Mouse (Mus musculus) cerebellum, adult 18-20 months (tissue): Measurements from ENCODE around the gene Hmg20a.
A peak's percentile ranks its signal among the peaks of the same experiment; 100 is the strongest.
"Not testable (repeated sequence)": the region's sequence is repeated elsewhere in the genome, so short reads cannot be mapped to it uniquely, and the experiment has no call there.

Experiments used
- DNase-seq, 2 experiments: peaks; one replicate each; pipeline ENCODE4 v3.0.0; 2021

Gene Hmg20a

DNA sequence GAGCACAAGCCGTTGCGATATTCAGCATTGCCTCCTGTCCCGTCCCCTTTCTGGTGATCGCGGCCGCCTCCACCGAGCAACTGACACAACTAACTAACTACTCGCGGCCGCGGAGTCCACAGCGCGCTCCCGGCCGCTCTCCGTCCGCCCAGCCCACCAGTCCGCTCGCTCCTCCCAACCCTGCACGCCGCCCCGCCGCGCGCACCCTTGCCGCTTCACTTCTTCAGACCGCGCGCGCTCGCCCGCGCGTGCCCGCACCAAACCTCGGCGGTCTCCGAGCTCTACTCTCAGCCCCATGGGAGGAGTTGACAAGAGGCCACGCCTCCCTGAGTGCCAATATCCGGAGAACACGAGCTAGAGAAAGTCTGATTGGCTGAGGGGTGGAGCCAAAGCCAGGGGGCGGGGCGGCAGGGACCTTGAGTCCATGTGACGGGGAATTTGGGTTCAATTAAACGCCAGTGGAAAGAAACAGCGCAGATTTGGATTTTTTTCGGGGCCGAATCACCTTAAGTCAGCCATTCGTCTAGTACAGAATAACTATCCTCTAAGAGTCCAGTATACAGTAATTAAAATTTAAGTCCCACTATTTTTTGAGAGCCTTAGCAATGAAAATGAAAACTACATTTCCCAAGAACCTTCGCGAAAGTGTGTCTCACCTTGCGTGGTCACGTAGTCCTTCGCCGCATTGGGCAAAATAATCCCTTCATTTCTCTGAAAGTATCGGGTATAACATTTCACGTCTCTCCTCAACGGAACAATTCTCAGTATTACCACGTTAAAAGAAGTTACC, at the start of gene Hmg20a, which contains the start of gene Peak1:
Gene Hmg20a (plus strand): TSS at position 662 of the 790 bp plus-strand sequence.
Gene Peak1 (minus strand): TSS at position 120 of the 790 bp plus-strand sequence.
- DNase-seq: peak; percentile 100

DNA sequence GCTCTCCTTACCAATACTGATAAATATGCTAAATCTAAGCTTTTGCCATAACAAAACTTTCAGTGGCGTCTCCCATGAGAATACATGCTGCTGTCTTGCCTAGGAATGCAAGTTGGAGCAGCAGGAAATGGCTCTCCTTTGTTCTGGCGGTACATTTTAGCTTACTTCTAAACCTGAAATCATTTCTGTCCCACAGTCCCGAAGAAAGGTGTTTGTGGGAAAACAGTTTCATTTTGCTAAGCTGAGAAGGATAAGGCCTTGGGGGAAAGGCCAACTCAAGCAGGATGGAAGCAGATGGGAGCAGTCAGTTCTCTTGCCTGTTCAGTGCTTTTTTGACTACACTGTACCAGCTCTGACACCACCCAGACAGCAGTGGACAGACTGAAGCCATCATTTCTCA, 49.6 kb upstream of the Hmg20a start:
- DNase-seq: no peak

DNA sequence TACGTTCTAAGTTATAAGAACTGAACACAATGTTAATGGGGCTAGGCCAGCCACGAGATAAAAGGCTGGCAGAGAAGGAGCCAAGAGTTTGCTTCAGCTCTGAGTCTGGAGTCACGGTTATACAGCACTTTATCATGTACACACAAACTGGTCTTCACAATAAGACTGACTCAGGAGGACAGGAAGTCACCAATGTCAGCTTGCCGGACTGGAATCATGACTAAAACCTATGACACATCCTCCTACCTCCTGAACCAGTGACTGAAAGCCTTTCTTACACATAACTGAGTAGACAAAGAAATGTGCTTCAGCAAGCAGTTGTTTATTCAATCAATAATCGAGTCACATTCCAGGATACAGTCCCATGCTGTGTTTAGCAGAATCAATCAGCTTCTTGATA, 47.7 kb upstream of the Hmg20a start:
- no peak for DNase-seq

DNA sequence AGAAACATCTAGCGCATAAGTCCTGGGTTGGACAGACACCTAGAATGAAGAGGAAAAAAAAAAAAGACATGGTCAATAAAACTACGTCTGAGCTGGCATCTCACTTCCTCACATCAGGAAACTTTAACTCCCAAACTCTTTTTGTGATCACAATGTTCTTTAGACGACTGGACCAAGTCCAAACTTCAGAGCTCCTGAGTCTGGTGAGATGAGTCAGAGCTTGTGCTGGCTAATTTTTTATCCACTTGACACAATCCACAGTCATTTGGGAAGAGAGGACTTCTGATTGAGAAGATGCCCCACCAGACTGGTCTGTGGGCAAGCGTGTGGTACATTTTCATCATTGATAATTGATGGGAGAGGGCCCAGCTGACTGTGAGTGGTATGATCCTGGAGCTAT, 44.0 kb upstream of the Hmg20a start:
- peak; percentile 31 to 37 for DNase-seq

DNA sequence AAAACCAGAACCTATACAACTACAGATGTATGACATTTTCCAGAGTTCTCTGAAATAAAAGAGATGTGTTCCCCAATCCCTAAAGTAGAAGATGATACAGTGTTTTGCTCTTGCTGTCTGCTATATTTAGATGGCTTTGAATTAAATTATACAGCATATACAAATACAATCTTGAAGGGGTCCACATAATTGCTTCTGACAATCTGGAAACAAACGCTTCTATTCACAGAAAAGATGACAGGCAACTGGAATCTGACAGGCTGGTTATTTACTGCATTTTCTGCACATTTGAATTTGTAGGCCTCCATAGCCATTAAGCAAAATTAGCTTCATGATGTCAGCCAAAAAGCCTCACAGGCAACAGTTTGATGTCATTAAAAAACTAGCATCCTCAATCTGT, 35.6 kb upstream of the Hmg20a start:
- DNase-seq: no peak

DNA sequence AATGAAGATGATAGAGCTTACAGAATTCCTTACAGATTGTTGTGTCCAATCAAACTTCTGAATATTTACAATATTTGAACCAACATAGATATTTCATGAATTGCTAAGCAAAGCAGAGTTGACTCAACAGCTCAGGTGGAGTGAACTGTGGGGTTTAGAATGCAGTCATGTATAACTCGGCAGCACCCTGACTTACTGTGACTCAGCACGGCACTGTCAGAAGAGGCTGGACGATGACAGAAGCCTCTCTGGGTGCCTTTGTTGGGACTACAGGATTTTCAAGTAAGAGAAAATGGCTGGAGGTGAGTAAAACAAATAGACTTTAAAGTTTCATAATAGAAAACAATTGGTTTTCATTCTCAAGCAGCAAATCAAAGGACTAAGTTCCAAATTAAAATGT, 25.6 kb upstream of the Hmg20a start:
- no peak for DNase-seq

DNA sequence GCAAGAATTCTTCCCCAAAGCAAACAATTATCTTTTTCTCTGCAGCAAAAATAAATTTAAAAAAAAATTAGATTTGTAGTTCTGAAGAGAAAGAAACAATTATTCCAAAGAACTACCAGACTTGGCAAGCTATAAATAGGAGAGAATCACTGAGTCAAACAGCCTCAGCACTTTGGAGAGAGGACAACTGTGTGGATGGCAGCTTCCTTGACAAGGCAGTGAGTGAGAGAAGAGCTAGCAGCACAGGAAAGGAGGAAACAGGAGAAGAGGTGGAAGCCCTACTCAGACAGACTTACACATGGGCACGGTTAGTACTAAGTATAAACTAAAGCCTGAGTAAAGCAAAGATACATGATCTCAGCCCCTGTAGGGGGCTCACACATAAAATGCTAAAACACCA, 22.1 kb upstream of the Hmg20a start:
- DNase-seq: no peak

DNA sequence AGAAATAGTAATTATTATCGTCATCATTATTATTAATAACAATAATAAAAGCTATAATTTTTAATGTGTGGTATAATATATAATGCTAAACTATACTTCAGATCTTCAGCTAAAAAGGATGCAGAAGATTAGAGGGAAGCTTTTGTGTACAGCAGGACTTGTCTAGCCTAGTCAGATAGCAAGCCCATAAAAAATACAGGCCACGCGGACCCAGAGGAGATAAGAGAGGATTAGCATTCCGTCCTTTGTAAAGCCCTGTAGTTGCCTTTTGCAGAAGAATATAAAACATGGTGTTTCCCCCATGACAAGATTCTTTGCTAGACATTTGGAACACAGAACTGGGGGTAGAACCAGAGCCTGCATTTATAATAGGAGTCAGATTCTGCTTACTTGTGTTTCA, 13.8 kb upstream of the Hmg20a start:
- DNase-seq: no peak

DNA sequence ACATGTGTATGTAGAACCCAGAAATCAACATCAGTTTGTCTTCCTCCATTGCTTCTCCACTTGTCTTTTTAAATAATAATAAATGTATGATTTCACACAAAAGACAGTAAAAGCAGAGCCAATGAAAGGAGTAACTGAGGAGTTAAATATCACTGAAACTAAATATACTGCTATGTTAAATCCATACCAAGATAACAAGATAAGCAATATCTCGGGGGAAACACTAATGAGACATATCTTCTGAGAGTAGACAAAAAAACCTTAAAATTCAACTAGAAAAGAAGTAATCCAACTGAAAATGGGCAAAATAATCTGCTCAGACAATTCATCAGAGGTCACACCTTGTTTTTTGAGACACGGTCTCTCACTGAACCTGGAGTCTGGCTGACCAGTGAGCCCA, 8.5 kb upstream of the Hmg20a start:
- no peak for DNase-seq

DNA sequence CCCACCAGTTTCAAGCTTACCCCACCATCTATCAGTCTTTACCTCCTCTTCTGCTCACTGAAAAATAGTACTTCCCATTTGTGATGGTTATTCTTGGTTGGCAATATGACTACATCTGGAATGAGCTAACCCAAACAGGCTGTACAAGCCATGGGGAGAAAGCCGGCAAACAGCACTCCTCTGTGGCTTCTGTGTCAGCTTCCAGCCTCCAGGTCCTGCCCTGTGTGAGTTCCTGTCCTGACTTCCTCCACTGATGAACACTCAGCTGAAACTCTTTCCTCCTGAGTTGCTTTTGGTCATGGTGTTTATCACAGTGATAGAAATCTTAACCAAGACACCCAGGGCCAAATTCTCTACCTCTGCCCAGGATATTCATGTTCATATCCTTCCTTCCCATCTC, 5.7 kb upstream of the Hmg20a start:
- DNase-seq: no peak

DNA sequence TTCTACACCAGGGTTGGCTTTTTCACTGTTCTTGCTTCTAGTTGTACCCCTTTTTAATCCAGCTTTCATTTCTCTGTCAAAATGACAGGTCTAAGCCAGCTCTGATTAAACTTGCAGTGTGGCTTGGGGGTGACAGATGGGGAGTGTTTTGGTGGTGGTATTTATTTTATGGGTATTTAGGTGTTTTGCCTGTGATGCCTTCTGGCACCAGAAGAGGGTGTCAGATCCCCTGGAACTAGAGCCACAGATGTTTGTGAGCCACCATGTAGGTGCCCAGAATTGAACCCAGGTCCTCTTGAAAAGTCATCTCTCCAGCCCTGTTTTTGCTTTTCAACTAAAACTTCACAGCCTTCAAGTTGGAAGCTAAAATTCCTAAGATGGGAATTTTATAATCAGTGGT, 4.1 kb upstream of the Hmg20a start:
- DNase-seq: no peak

DNA sequence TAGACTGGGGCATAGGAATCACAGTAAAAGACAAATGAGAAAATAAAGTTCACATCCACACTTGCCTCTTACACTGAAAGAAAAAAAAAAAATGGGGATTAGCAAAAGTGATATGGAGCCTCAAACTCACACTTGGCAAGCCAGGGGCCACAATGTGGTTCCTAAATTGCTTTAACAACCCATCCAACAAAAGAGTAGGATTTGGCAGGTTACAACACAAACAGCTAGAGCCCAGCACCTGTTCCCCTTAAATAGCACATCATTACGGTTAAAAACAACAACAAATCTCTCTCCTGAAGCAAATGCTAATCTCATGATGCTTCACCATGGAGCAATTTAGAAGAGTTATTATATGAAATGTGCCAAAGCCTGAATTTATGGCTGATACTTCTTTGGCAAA, 3.0 kb upstream of the Hmg20a start:
- peak; percentile 69 to 77 for DNase-seq

DNA sequence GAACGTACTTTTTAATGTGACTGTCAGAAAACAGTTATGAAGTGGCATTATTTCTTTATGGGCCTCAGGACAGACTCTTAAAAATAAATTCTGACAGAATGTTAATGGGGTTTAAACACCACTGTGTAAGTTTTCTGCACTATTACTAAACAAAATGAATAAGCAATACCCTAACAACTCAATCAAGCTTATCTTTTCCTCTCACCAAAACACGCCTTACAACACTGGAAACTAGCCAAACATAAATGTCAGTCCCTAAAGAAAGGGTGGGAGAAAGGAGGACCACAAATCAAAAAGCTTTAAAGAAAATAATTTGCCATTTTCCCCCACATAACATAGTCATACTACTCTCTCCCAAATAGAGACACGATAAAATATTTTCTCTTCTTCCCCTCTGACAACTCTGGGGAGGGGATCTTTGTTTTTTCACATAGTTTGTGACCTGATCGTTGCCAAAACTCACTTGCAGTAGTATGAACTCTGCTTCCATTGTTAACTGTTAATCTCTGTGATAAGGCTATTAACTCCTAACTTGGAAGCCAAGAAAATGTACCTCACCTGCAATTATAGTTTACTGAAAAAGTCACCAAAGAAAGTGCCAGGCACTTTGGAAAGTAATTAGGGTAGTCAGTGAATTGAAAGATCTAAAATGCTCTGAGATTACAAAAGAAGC, 2.3 kb upstream of the Hmg20a start:
- no peak for DNase-seq

DNA sequence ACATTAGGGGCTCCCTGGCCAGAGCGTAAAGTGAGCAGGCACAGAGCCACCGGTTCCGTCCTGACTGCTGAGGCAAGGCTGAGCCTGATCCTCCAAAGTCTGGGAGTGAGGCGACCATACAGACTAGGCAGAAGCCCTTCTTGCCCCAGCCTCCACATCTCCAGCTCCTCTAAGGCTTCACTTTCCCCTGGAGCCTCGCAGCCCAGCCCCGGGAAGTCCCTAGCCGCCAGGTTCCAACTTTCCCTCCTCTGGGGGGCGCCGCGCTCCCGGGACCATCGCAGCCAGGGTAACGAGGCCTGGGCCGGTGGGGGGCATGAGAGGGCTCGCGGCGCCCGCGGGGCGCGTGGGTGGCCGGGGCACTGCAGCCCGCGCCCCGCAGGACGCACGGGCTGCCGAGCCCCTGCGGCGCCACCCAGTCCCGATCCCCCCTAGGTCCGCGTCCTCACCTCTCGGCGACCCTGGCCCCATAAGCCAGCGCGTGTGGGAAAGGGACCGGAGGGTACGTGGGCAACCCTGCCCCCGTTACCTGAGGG, 928 bp upstream of the Hmg20a start:
- DNase-seq: peak; percentile 78 to 87

DNA sequence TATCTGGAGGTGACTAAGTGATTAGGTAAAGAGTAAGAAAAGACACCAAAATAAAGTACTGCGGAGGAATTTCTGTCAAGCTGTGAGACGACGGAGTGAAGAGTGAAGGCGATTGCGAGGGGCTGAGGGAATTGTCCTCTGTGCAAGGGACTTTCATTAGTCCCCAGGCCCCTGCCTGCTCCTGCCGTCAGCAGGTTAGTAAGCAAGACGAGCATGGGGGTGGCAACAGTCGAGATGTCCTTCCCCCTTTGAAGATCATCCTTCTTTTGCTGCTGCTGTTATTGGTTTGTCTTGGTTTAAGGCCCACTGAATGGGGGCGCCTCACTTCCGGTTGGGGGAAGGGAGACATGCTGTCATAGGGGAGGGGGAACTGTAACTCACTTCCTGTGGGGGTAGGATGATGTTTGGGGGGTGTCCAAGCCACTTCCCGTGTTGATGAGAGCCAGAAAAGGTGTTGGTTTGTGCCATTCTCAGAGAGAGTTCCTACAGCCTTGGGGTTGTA, 380 bp downstream of the Hmg20a start:
- DNase-seq: peak; percentile 63 to 65

DNA sequence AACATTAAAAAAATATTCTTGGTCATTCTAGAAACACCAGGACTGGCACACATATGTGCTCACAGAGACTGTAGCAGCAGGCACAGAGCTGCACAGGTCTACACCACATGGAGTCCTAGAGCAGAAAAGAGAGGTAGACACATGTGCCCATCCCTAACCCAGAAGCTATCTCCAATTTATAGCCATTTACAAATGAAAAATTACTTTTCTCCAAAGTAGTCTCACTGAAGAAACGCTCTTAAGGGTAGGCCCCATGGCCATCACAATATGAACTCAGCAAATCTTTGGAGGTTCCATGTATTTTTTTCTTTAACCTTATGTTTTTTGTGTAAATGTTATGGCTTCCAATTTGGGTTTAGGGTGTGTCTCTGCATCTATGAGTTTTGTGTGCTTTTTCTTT, 1.8 kb downstream of the Hmg20a start:
- DNase-seq: no peak

DNA sequence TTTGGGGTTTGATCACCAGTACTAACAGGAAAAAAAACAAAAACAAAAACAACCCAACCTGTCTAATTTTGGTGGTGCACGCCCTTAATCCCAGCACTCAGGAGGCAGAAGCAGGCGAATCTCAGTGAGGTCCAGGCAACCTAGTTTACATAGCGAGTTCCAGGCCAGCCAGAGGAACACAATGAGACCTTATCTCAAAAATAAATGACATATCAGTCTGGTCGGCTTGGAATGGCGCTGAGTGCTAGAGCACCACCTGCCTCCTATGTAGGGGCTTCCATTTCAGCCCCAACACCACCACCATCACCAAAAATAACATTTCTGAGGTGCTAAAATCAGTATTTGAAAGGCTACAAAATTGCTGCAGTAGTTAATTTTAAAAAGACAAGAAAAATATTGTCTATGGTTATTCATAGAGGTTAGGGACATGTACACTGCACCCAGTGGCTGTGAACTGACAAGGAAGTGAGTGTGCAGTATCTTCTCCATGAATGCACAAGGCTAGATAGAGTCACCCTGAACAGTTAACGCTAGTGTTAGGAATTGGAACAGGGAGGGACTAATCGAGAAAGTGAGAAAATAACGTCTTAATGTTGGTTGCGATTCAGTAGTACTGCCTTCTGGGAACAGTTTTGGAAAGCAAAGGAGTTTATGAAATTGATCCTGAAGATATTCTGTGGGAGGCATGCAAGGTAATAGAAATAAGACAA, 2.6 kb downstream of the Hmg20a start:
- no peak for DNase-seq

DNA sequence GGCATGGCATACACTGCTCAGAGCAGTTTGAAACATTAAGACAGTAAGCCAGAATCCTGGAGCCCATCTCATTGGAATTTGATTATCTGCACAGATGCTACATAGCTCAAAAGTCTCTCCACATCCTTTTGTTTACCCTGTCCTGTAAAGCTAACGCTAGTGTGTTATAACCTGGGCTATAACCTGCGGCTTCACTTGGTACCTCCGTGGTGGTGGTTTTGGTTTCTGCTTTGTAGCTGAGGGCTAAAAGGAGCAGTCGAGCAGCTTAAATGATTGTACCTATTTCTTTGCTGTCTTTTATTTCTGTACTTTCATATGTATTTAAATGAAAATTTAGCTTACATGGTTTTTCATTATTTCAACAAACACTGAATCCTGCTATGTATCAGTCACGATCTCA, 3.6 kb downstream of the Hmg20a start:
- DNase-seq: no peak

DNA sequence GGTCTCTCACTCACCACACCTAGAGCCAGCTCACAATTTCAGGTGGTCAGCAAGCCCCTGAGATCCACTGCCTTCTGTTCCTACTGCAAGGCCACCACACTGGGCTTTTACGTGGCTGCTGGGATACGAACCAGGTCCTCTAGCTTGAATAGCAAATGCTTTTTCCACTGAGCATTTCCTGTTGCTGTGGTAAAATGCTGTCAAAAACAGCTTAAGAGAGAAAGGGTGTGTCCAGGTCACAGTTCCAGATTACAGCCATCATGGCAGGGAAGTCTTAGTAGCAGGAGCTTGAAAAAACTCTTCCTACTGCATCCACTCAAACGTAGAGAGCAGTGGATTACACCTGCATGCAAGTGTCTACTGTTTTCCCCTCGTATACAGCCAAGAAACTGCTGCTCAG, 6.5 kb downstream of the Hmg20a start:
- DNase-seq: no peak

DNA sequence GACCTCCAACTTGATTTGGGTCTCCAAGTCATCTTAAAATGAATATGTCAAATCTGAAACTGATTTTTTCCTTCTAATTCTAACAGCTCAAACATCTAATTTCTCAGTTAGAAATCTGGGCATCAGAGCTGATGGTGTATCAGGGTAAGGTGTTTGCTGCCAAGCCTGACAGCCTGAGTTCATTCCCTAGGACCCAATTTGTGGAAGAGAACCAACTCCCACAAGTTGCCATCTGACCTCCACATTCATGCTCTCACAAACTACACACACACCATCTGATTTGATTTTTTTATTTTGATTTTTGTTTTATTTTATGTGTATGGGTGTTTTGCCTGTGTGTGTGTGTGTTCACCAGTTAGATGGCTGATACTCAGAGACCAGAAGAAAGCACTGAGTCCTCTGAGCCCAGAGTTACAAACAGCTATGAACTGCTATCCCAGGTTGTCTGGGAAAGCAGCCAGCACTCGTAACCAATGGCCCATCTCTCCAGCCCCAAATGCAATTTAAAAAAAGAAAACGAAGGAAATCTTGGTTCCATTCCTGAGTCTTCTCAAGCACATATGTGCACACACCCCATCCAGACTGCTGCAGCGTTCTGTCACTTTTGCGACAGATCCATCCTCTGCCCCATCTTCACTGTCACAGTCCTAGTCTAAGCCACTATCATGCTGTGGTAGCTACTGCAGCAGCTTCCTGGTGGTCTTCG, 17.6 kb downstream of the Hmg20a start:
- peak; percentile 65 to 69 for DNase-seq

DNA sequence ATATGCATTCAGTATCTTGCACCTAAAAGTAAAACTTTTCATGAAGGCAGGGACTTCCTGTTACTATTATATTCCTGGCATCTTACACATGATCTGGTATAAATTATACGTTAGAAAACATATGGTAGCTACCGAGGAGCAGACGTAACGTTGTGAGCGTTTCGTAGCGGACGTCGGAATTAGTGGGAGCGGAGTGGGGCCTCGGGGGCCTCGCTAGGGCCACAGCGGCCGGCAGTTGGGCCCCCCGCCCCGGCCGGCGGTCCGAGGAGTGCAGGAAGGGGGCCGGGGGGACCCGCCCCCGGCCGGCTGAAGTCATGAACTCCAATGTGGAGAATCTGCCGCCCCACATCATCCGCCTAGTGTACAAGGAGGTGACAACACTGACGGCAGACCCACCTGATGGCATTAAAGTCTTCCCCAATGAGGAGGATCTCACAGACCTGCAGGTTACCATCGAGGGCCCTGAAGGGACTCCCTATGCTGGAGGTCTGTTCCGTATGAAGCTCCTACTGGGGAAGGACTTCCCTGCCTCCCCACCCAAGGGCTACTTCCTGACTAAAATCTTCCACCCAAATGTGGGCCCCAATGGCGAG, 19.0 kb downstream of the Hmg20a start:
- DNase-seq: not testable (repeated sequence)

DNA sequence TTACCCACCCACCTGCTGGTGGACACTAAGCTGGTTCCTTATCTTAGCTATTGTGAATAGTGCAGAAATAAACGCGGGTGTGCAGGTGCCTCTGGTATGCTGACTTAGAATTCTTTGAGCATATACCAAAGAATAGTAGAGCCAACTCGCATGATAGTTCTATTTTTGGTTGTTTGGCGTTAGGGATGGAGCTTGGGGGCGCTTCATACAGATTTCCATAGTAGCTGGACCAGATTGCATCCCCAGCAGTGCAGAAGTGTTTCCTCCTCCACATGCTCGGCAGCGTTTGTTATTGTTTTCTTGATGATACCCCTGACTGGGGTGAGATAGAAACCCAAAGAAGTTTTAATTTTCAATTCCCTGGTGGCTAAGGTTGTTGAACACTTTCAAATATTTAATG, 21.3 kb downstream of the Hmg20a start:
- no peak for DNase-seq
